Mouse (Mus musculus) small intestine, adult 2 months (tissue): ENCODE results near the gene Tbl1x.

Experiments used
- CTCF ChIP-seq: fragments of 200-500 bp; IDR thresholded peaks from 2 replicates; pipeline ENCODE4 v1.5.1; 2012; ENCODE audit warnings: low read depth, mild to moderate bottlenecking, control low read depth, inconsistent platforms, low read length, moderate library complexity, mixed read lengths; ENCODE audit not compliant: insufficient replicate concordance, insufficient read length; ENCODE audit errors: extremely low read depth
- POLR2A ChIP-seq: fragments of 200-500 bp; IDR thresholded peaks from 2 replicates; pipeline ENCODE4 v1.6.1; 2012; ENCODE audit warnings: low read depth, mild to moderate bottlenecking, control low read depth, inconsistent platforms, low read length, moderate library complexity

GRCm38 (mm10) chrX:77630439-77630838 lies 119.6 kb downstream of the Tbl1x start:
- TF ChIP-seq CTCF, result no peak
- no peak for TF ChIP-seq POLR2A
